Mouse (Mus musculus): ENCODE results near the gene Sowahc. TPM values are rescaled to one million over a fixed set of nuclear protein-coding genes. Genes with fewer than 3 reads are reported as not detected.

Sowahc gene
- 12.4 and 12.8 TPM in 2 replicates for polyA plus RNA-seq (2016; fragmentation: Nextera tagmentation; extraction: Ambion mirVana)

- peak within 1 kb of the TSS; percentile 92 for H3K4me3 ChIP-seq
- no peaks in the 10 kb centered on the region for H3K9me3 ChIP-seq
- whole genome bisulfite sequencing = under 1% methylated on average over 84 of the region's 84 CpGs
- H3K4me1 ChIP-seq = peaks cover 28% of the 10 kb centered on the region
- peak; percentile 98 for DNase-seq (ENCODE audit: low spot score)
- H3K36me3 ChIP-seq (replicated peaks) = peaks cover 6% of the 10 kb centered on the region
- peaks cover 10% of the 10 kb centered on the region; the same call in 1 of the 2 replicates for H3K27me3 ChIP-seq (replicated peaks; ENCODE audit: low read depth, poor library complexity, severe bottlenecking)
- H3K27ac ChIP-seq (replicated peaks) = peak within 1 kb of the TSS; percentile 98
These were observed at the start of gene Sowahc, which contains the start of gene Sept10 for GRCm38 (mm10) chr10:59221473-59222270. TSS of gene Sowahc (plus strand) at chr10:59221953. TSS of gene Sept10 (minus strand) at chr10:59221847.

- Histone ChIP-seq H3K9me3 (no peaks in the 10 kb centered on the region), H3K27ac (replicated peaks) (no peak overlapping the region), H3K27me3 (replicated peaks; ENCODE audit: low read depth, poor library complexity, severe bottlenecking) (no peaks in the 10 kb centered on the region), H3K36me3 (replicated peaks) (peaks cover 32% of the 10 kb centered on the region), H3K4me3 (no peak overlapping the region), H3K4me1 (no peaks in the 10 kb centered on the region)
- 96% methylated on average over 1 of the region's 1 CpGs for WGBS
- DNase-seq (ENCODE audit: low spot score) = no peak
These were observed 49.2 kb upstream of the Sowahc start for GRCm38 (mm10) chr10:59172539-59172938.

- H3K27ac ChIP-seq (replicated peaks) = no peak overlapping the region
- peaks cover 29% of the 10 kb centered on the region for H3K36me3 ChIP-seq (replicated peaks)
- H3K4me3 ChIP-seq = no peak overlapping the region
- H3K9me3 ChIP-seq = no peaks in the 10 kb centered on the region
- H3K4me1 ChIP-seq = no peaks in the 10 kb centered on the region
- H3K27me3 ChIP-seq (replicated peaks; ENCODE audit: low read depth, poor library complexity, severe bottlenecking) = no peaks in the 10 kb centered on the region
- 93% methylated on average over 3 of the region's 3 CpGs for WGBS
- no peak for DNase-seq (ENCODE audit: low spot score)
These were observed 42.1 kb upstream of the Sowahc start for GRCm38 (mm10) chr10:59179620-59180019.

GRCm38 (mm10) chr10:59182306-59182705, 39.4 kb upstream of the Sowahc start:
- H3K4me1 ChIP-seq = no peaks in the 10 kb centered on the region
- peaks cover 21% of the 10 kb centered on the region for H3K36me3 ChIP-seq (replicated peaks)
- no peaks in the 10 kb centered on the region for H3K27me3 ChIP-seq (replicated peaks; ENCODE audit: low read depth, poor library complexity, severe bottlenecking)
- H3K27ac ChIP-seq (replicated peaks) = no peak overlapping the region
- no peak overlapping the region for H3K4me3 ChIP-seq
- no peaks in the 10 kb centered on the region for H3K9me3 ChIP-seq
- WGBS = 80% methylated on average over 3 of the region's 3 CpGs
- no peak for DNase-seq (ENCODE audit: low spot score)

GRCm38 (mm10) chr10:59194891-59195290, 26.9 kb upstream of the Sowahc start:
- H3K27me3 ChIP-seq (replicated peaks; ENCODE audit: low read depth, poor library complexity, severe bottlenecking) = no peaks in the 10 kb centered on the region
- WGBS = 76% methylated on average over 5 of the region's 5 CpGs
- H3K9me3 ChIP-seq = no peaks in the 10 kb centered on the region
- no peak overlapping the region for H3K4me3 ChIP-seq
- DNase-seq (ENCODE audit: low spot score) = peak; percentile 19
- peaks cover 20% of the 10 kb centered on the region for H3K4me1 ChIP-seq
- H3K36me3 ChIP-seq (replicated peaks) = peaks cover 17% of the 10 kb centered on the region
- no peak overlapping the region for H3K27ac ChIP-seq (replicated peaks)

GRCm38 (mm10) chr10:59196763-59197162, 25.0 kb upstream of the Sowahc start:
- Histone ChIP-seq H3K27ac (replicated peaks) (no peak overlapping the region), H3K27me3 (replicated peaks; ENCODE audit: low read depth, poor library complexity, severe bottlenecking) (no peaks in the 10 kb centered on the region), H3K9me3 (no peaks in the 10 kb centered on the region), H3K4me3 (no peak overlapping the region), H3K4me1 (peaks cover 20% of the 10 kb centered on the region), H3K36me3 (replicated peaks) (0 out of 2 replicates have a peak, but pooled peaks cover 3% of the 10 kb centered on the region)
- 79% methylated on average over 3 of the region's 3 CpGs for WGBS
- no peak for DNase-seq (ENCODE audit: low spot score)

GRCm38 (mm10) chr10:59200011-59200410, 21.7 kb upstream of the Sowahc start:
- DNase-seq (ENCODE audit: low spot score) = no peak
- Histone ChIP-seq H3K9me3 (no peaks in the 10 kb centered on the region), H3K4me1 (peaks cover 17% of the 10 kb centered on the region), H3K4me3 (no peak overlapping the region), H3K36me3 (replicated peaks) (0 out of 2 replicates have a peak, but pooled peaks cover 8% of the 10 kb centered on the region), H3K27me3 (replicated peaks; ENCODE audit: low read depth, poor library complexity, severe bottlenecking) (no peaks in the 10 kb centered on the region), H3K27ac (replicated peaks) (no peak overlapping the region)

GRCm38 (mm10) chr10:59220824-59221472, 805 bp upstream of the Sowahc start:
- WGBS = 2% methylated on average over 39 of the region's 39 CpGs
- peaks cover 6% of the 10 kb centered on the region for H3K36me3 ChIP-seq (replicated peaks)
- peak overlapping the region; percentile 98 for H3K27ac ChIP-seq (replicated peaks)
- no peak for DNase-seq (ENCODE audit: low spot score)
- peaks cover 28% of the 10 kb centered on the region for H3K4me1 ChIP-seq
- peak overlapping the region; percentile 92 for H3K4me3 ChIP-seq
- no peaks in the 10 kb centered on the region for H3K9me3 ChIP-seq
- peaks cover 10% of the 10 kb centered on the region; the same call in 1 of the 2 replicates for H3K27me3 ChIP-seq (replicated peaks; ENCODE audit: low read depth, poor library complexity, severe bottlenecking)

- Histone ChIP-seq H3K4me1 (peaks cover 28% of the 10 kb centered on the region), H3K36me3 (replicated peaks) (peaks cover 6% of the 10 kb centered on the region), H3K27ac (replicated peaks) (peak overlapping the region; percentile 98), H3K4me3 (peak overlapping the region; percentile 92), H3K27me3 (replicated peaks; ENCODE audit: low read depth, poor library complexity, severe bottlenecking) (peaks cover 10% of the 10 kb centered on the region; the same call in 1 of the 2 replicates), H3K9me3 (no peaks in the 10 kb centered on the region)
- no peak for DNase-seq (ENCODE audit: low spot score)
- WGBS = 3% methylated on average over 49 of the region's 49 CpGs
These were observed 733 bp downstream of the Sowahc start for GRCm38 (mm10) chr10:59222271-59223101.

- Histone ChIP-seq H3K27me3 (replicated peaks; ENCODE audit: low read depth, poor library complexity, severe bottlenecking) (peaks cover 10% of the 10 kb centered on the region; the same call in 1 of the 2 replicates), H3K4me1 (peaks cover 28% of the 10 kb centered on the region), H3K9me3 (no peaks in the 10 kb centered on the region), H3K36me3 (replicated peaks) (peaks cover 6% of the 10 kb centered on the region), H3K27ac (replicated peaks) (no peak overlapping the region), H3K4me3 (peak overlapping the region; percentile 92)
- peak; percentile 19 for DNase-seq (ENCODE audit: low spot score)
- 43% methylated on average over 14 of the region's 14 CpGs for WGBS
These were observed 1.5 kb downstream of the Sowahc start for GRCm38 (mm10) chr10:59223301-59223700.

GRCm38 (mm10) chr10:59223890-59224289, 2.1 kb downstream of the Sowahc start:
- peaks cover 6% of the 10 kb centered on the region for H3K36me3 ChIP-seq (replicated peaks)

GRCm38 (mm10) chr10:59225137-59225536, 3.4 kb downstream of the Sowahc start:
- Histone ChIP-seq H3K4me1 (peaks cover 22% of the 10 kb centered on the region), H3K27me3 (replicated peaks; ENCODE audit: low read depth, poor library complexity, severe bottlenecking) (peaks cover 10% of the 10 kb centered on the region; the same call in 1 of the 2 replicates), H3K27ac (replicated peaks) (no peak overlapping the region), H3K36me3 (replicated peaks) (peaks cover 6% of the 10 kb centered on the region), H3K9me3 (no peaks in the 10 kb centered on the region), H3K4me3 (no peak overlapping the region)
- whole genome bisulfite sequencing = 93% methylated on average over 2 of the region's 2 CpGs
- no peak for DNase-seq (ENCODE audit: low spot score)

More at GRCm38 (mm10) chr10:59223890-59224289, 2.1 kb downstream of the Sowahc start:
- H3K4me3 ChIP-seq = no peak overlapping the region
- WGBS = 71% methylated on average over 4 of the region's 4 CpGs
- H3K9me3 ChIP-seq = no peaks in the 10 kb centered on the region
- H3K4me1 ChIP-seq = peaks cover 28% of the 10 kb centered on the region
- H3K27ac ChIP-seq (replicated peaks) = no peak overlapping the region
- peaks cover 10% of the 10 kb centered on the region; the same call in 1 of the 2 replicates for H3K27me3 ChIP-seq (replicated peaks; ENCODE audit: low read depth, poor library complexity, severe bottlenecking)
- no peak for DNase-seq (ENCODE audit: low spot score)
